Mouse (Mus musculus) forebrain, embryonic 16.5 days (tissue): Measurements from ENCODE around the gene Haus2. TPM values are rescaled to one million over a fixed set of nuclear protein-coding genes. Genes with fewer than 3 reads are reported as not detected.

Experiments used
- ATAC-seq: fragments of 200-750 bp; cut with Nextera tagmentation; 2 replicates; pipeline ENCODE4 v1.8.0; 2017; ENCODE audit warnings: mild to moderate bottlenecking, moderate library complexity
- H3K27ac ChIP-seq: fragments of 300-500 bp; sonication (generic); 2 replicates; pipeline ENCODE4 v1.5.1; 2014; ENCODE audit warnings: low read length, control low read depth
- H3K27me3 ChIP-seq: fragments of 300-500 bp; sonication (generic); replicated peaks from 2 replicates; pipeline ENCODE4 v1.6.1; 2014; ENCODE audit warnings: low read length; ENCODE audit not compliant: control insufficient read depth, insufficient read depth
- H3K36me3 ChIP-seq: fragments of 300-500 bp; sonication (generic); 2 replicates; pipeline ENCODE4 v1.6.1; 2014; ENCODE audit not compliant: control insufficient read depth, insufficient read depth
- H3K4me1 ChIP-seq: fragments of 300-500 bp; sonication (generic); replicated peaks from 2 replicates; pipeline ENCODE4 v1.6.1; 2014; ENCODE audit warnings: low read length; ENCODE audit not compliant: control insufficient read depth, insufficient read depth
- H3K4me2 ChIP-seq: fragments of 300-500 bp; sonication (generic); 2 replicates; pipeline ENCODE4 v1.6.1; 2014; ENCODE audit warnings: mild to moderate bottlenecking, low read length, control low read depth
- H3K4me3 ChIP-seq: fragments of 300-500 bp; sonication (generic); replicated peaks from 2 replicates; pipeline ENCODE4 v1.5.1; 2014; ENCODE audit warnings: mild to moderate bottlenecking, low read length, control low read depth
- H3K9ac ChIP-seq: fragments of 300-500 bp; sonication (generic); replicated peaks from 2 replicates; pipeline ENCODE4 v1.6.1; 2014; ENCODE audit warnings: low read depth, low read length, control low read depth
- H3K9me3 ChIP-seq: fragments of 300-500 bp; sonication (generic); 2 replicates; pipeline ENCODE4 v1.6.1; 2016; ENCODE audit warnings: low read length; ENCODE audit not compliant: control insufficient read depth
- WGBS: fragments of 180-500 bp; shearing (Covaris S2); extraction: QIAGEN DNeasy Blood & Tissue Kit; methylation state at CpG from one replicate; pipeline ENCODE4 v1.1.7; 2014; 5-methylcytosine and 5-hydroxymethylcytosine counted together
- polyA plus RNA-seq: library from polyadenylated mRNA; unstranded; fragments of >200 nt; fragmentation: Nextera tagmentation; extraction: Ambion mirVana; gene quantifications from 2 replicates; pipeline ENCODE4 v1.2.1, GENCODE M21; 2015

Haus2 gene
- polyA plus RNA-seq, 1 experiment from 2014 or later: 28.5 TPM

DNA sequence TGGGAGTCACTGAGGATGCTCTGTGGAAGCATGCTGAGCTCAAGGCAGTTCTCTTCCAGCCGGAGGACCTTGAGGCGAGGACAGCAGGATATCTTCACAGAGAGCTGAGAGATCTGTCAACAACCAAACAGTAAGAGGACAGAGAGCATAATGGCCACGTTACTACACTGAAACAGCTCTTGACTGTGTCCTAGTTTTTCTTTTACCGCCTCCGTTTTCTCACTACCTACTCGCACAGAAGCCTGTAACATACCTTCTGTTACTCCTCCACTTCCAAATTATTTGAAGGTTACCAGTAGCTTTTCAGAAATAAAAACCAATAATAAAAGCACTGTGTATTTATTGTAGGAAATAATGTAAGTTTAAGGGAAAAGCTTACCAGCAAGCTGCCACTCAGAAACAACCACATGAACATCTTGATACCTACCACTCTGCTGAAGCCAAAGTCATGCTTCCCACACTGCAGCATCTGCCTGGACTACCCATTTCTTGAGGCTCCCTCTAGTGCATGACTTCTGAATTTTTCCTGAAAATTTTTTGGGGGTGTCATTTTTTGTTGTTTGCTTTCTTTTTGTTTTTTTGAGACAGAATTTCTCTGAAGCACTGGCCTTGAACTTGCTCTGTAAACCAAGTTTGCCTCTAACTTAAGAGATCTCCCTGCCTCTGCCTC, 3.0 kb upstream of the Haus2 start:
- WGBS: 86% methylated on average over 6 of the region's 6 CpGs
- no peaks in the 10 kb centered on the region for H3K27me3 ChIP-seq
- no peak overlapping the region for H3K9ac ChIP-seq
- no peak overlapping the region for H3K4me2 ChIP-seq
- H3K4me1 ChIP-seq: peaks cover 18% of the 10 kb centered on the region
- no peak overlapping the region for H3K27ac ChIP-seq
- no peak for ATAC-seq
- peaks cover 10% of the 10 kb centered on the region; the same call in 1 of the 2 replicates for H3K36me3 ChIP-seq
- H3K9me3 ChIP-seq: no peaks in the 10 kb centered on the region
- H3K4me3 ChIP-seq: no peak overlapping the region

DNA sequence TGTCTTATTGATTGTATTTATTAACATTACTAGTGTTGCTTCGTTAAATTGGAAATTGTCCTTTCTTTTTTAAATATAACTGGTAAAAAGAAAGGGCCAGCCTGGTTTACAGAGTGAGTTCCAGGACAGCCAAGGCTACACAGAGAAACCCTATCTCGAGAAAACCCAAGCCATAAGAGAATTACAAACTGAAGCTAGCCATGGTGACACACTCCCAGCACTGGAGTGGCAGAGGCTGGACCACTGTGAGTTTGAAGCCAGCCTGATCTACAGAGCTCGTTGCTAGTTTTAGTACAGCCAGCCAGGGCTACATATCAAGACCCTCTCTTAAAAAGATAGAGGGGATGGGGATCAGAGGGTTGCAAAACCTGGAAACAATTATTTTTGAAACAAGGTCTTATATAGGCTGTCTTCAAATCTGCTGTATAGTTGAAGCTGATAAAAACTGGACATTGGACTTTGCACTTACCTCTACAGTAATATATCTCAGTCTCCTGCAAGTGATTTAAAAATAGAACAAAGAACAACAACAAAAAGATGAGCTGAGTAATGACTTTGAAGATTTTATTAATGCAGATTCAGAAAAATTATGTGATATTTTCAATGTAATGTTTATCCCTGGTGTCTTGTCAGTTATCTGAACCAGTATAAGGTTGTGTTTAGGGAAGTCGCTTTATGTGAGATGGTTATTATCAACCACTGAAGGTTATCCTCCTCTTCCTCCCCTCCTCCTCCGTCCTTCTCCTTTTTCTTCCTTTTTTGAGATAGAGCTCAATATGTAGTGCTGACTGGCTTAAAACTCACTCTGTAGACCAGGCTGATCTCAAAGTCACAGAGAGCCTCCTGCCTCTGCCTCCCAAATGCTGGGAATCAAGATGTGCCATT, 7.3 kb downstream of the Haus2 start:
- no peak overlapping the region for H3K4me2 ChIP-seq
- 91% methylated on average over 5 of the region's 5 CpGs for WGBS
- no peaks in the 10 kb centered on the region for H3K4me1 ChIP-seq
- H3K27ac ChIP-seq: no peak overlapping the region
- no peaks in the 10 kb centered on the region for H3K9me3 ChIP-seq
- no peaks in the 10 kb centered on the region for H3K27me3 ChIP-seq
- H3K9ac ChIP-seq: no peak overlapping the region
- ATAC-seq: no peak
- peaks cover 13% of the 10 kb centered on the region for H3K36me3 ChIP-seq
- no peak overlapping the region for H3K4me3 ChIP-seq

DNA sequence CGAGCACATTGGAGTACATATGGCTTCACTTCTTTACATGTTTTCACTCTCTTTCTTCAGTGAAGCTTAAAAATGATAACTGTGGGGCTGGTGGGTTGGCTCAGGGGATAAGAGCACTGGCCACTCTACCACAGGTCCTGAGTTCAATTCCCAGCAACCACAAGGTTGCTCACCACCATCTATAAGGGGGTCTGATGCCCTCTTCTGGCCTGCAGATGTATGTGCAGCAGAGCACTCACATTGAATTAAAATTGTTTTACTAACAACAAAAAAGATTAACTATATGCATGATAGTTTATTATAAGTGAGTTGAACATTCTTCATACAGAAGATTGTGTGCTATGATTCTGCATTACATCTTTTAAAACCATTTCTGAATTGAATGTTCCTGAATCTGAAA, 10.4 kb downstream of the Haus2 start:
- H3K4me2 ChIP-seq: no peak overlapping the region
- H3K9ac ChIP-seq: no peak overlapping the region
- 100% methylated on average over 1 of the region's 1 CpGs for whole genome bisulfite sequencing
- no peak overlapping the region for H3K4me3 ChIP-seq
- H3K27ac ChIP-seq: no peak overlapping the region
- H3K27me3 ChIP-seq: no peaks in the 10 kb centered on the region
- no peak for ATAC-seq
- peaks cover 10% of the 10 kb centered on the region for H3K36me3 ChIP-seq
- H3K4me1 ChIP-seq: no peaks in the 10 kb centered on the region
- no peaks in the 10 kb centered on the region for H3K9me3 ChIP-seq

DNA sequence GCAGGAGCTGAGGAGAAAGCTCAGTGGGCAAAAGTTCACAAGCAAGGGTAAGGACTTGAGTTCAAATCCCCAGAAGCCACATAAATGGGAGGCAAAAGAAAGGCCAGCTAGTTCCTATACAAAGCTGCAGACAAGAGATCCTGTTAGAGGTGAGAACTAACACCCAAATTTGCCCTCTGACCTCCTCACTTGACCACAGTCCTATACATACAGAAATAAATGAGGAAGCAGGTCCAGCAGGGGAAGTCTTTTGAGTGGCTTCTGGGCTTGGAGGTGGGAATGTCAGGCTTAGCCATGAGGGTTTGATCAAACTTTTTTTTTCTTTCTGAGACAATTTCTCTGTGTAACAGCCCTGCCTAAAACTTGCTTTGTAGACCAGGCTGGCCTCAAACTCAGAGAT, 13.7 kb downstream of the Haus2 start:
- no peak overlapping the region for H3K27ac ChIP-seq
- no peaks in the 10 kb centered on the region for H3K9me3 ChIP-seq
- H3K27me3 ChIP-seq: no peaks in the 10 kb centered on the region
- no peak overlapping the region for H3K4me3 ChIP-seq
- no peaks in the 10 kb centered on the region for H3K4me1 ChIP-seq
- no peak overlapping the region for H3K9ac ChIP-seq
- H3K36me3 ChIP-seq: peaks cover 6% of the 10 kb centered on the region
- ATAC-seq: no peak
- no peak overlapping the region for H3K4me2 ChIP-seq

DNA sequence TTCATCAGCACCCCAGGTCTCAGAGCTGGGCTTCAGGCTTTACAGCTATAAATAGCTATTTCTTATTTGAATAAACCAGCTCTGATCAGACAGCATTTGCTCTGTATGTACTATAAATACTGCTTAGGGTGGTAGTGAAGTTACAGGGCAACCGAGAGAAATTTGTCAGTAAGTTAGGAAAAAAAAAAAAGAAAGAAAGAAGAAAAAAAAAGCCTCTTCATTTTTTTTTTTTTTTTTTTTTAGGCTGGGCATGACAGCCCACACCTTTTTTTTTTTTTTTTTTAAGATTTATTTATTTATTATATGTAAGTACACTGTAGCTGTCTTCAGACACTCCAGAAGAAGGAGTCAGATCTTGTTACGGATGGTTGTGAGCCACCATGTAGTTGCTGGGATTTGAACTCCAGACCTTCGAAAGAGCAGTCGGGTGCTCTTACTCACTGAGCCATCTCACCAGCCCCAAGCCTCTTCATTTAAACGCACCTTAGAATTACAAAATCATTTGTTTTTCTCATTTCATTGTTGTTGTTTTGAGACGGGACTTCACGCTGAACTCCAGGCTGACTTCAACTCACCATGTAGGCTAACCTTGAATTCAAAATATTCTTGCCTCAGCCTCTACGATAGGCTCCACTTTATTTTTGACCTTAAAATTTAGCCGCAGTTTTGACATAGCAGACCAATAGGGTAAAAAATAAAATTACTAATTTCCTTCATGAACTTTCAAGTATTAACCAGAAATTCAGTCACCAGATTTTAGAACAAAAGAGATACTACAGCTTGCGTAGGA, 19.1 kb downstream of the Haus2 start:
- WGBS: 32% methylated on average over 10 of the region's 10 CpGs
- Histone ChIP-seq H3K36me3 (no peaks in the 10 kb centered on the region), H3K9me3 (no peaks in the 10 kb centered on the region), H3K4me2 (peak overlapping the region; percentile 76), H3K27ac (peak overlapping the region; percentile 6; the same call in 1 of the 2 replicates), H3K9ac (peak overlapping the region; percentile 15), H3K4me1 (peaks cover 8% of the 10 kb centered on the region), H3K27me3 (no peaks in the 10 kb centered on the region), H3K4me3 (peak overlapping the region; percentile 67)
- ATAC-seq: peak; percentile 31

DNA sequence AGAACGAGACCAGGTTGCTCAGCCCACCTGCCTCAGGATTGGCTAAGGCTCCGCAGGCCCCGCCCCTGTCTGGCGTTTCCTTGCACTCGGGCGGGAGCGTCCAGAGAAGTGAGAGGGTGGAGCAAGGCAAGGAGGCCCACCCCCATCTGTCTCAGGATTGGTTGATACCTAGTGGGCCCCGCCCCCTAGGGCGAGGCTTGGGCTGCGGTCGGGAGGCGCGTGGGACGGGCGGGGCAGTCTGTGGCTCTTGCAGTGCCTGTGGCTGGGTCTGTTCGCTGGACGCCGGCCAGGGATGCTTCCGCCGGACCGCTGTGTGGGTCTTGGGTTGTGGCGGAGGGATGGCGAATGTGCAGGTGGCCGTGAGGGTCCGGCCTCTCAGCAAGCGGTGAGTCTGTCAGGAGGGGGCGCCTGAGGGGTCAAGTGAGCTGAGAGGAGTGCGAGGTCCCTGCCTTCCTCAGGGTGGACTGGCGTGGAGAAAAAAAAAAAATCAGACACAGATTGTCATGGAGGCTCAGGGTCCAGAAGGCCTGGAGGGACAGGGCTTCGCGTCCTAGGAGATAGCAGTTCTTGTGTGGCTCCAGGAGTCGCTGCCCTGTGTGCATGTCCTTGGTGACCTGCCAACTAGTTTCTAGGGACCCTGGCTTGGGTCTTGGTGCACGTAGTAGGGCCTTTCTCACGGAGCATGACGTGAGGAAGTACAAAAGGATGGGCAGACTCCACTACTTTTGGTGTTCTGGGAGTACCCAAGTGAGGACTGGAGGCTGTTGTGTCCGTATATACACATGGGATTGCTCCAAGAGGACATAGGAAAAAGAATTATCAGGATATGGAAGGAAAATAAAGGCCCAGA, 19.9 kb downstream of the Haus2 start, which contains the start of gene Stard9:
Gene Stard9 (plus strand): TSS at position 236 of the 850 bp plus-strand sequence.
- H3K27me3 ChIP-seq: no peaks in the 10 kb centered on the region
- H3K36me3 ChIP-seq: no peaks in the 10 kb centered on the region
- peaks cover 8% of the 10 kb centered on the region for H3K4me1 ChIP-seq
- H3K9ac ChIP-seq: peak within 1 kb of the TSS; percentile 71
- H3K9me3 ChIP-seq: no peaks in the 10 kb centered on the region
- WGBS: 1% methylated on average over 33 of the region's 36 CpGs
- H3K4me2 ChIP-seq: peak within 1 kb of the TSS; percentile 76
- peak; percentile 100 for ATAC-seq
- H3K4me3 ChIP-seq: peak within 1 kb of the TSS; percentile 67
- peak within 1 kb of the TSS; percentile 6; the same call in 1 of the 2 replicates for H3K27ac ChIP-seq

DNA sequence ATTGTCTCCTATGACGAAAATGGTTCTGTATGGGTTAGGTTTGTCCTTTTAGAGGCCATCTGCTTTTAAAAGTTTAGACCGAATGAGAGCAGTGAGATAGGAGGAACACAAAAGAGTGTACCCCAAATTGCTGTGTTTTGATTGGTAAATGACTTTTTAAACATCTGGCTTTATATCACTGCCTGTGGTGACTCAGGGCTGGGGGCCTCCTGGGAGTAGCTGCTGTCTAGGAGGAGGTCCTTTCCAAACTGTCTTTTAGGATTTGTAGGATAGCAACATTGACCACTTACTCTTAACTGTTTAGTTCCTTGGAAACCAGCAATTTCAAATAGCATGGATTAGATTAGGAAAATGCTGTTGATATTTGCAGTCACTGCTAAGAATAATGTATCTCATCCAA, 21.1 kb downstream of the Haus2 start:
- Histone ChIP-seq H3K27me3 (no peaks in the 10 kb centered on the region), H3K27ac (no peak overlapping the region), H3K36me3 (no peaks in the 10 kb centered on the region; the same call in 1 of the 2 replicates), H3K4me1 (peaks cover 8% of the 10 kb centered on the region), H3K4me2 (no peak overlapping the region), H3K9ac (no peak overlapping the region), H3K9me3 (no peaks in the 10 kb centered on the region), H3K4me3 (no peak overlapping the region)
- 81% methylated on average over 2 of the region's 2 CpGs for WGBS
- ATAC-seq: no peak

DNA sequence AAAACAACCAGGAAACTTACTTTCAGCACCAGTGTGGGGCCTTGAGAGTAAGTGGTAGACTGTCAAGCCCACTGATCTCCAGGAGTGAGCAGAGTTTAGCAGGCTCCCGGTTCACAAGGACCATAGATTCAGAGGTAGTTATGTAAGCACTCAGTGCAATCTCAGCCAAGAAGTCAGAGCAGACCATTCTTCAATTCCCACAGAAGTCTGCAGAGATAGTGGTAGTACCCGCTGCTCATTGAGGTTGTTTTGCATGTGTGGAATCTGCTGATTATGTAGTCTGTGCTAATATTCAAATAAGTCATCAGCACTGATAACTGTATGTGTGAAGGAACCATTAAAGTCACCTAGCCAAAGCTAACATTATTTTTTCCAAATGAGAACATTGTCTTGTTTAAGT, 21.5 kb downstream of the Haus2 start:
- Histone ChIP-seq H3K9ac (no peak overlapping the region), H3K4me1 (peaks cover 8% of the 10 kb centered on the region), H3K27ac (no peak overlapping the region), H3K27me3 (no peaks in the 10 kb centered on the region), H3K36me3 (no peaks in the 10 kb centered on the region; the same call in 1 of the 2 replicates), H3K4me2 (no peak overlapping the region), H3K4me3 (no peak overlapping the region), H3K9me3 (no peaks in the 10 kb centered on the region)
- WGBS: 71% methylated on average over 2 of the region's 2 CpGs
- no peak for ATAC-seq
